Mouse (Mus musculus) layer of hippocampus, adult 11-12 months (tissue): Measurements from ENCODE around the gene Rsph6a.
"Not testable (repeated sequence)": the region's sequence is repeated elsewhere in the genome, so short reads cannot be mapped to it uniquely, and the experiment has no call there.

Experiments
- DNase-seq: peaks from one replicate; pipeline ENCODE4 v3.0.0; 2022; ENCODE audit warnings: low spot score

Rsph6a gene

GRCm38 (mm10) chr7:19046286-19047069 is 8.0 kb upstream of the Rsph6a start:
- DNase-seq = no peak

DNA sequence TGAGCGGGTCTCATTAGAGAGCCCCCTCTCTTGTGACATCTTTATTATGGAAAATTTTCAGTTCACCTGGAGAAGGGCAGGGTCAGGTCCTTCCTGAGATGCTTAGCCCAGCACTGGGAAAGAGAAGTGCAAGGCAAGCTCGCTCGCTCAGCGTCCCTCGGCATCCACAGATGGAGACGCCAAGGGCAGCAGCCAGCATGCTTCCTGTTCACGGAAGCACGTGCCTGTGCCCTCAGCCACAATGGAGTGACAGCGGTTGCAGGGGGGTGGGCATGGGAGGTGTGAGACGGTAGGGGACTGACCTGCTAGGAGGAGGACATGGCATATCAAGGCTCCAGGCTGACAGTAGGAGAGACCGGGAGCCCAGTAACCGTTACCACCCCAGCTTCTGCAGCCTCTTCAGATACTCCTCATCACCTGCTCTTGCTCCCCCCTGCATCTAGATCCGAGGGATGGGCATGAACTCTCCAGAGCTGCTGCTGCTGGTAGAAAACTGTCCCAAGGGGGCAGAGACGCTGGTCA is 6.4 kb upstream of the Rsph6a start:
- no peak for DNase-seq

GRCm38 (mm10) chr7:19049252-19049651 is 5.2 kb upstream of the Rsph6a start:
- DNase-seq = no peak

GRCm38 (mm10) chr7:19050172-19050571 is 4.3 kb upstream of the Rsph6a start:
- no peak for DNase-seq

GRCm38 (mm10) chr7:19051161-19051560 is 3.3 kb upstream of the Rsph6a start:
- DNase-seq = no peak

GRCm38 (mm10) chr7:19052345-19053135 is 1.9 kb upstream of the Rsph6a start:
- peak; percentile 79 for DNase-seq

DNA sequence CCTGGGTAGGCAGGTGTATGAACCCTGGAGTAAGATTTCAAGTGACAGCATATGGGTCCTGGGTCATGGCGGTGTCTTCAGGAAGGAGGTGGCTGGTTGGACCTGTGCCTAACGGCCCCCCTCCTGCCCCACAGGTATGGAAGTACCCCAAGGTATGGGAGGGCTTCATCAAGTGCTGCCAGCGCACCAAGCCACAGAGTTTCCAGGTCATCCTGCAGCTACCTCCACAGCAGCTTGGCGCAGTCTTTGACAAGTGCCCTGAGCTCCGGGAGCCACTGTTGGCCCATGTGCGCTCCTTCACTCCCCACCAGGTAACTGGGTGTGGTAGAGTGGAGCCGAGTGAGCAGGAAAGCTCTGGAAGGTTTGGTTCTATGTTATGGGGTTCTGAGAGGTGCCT is 1.4 kb upstream of the Rsph6a start:
- peak; percentile 49 for DNase-seq

- DNase-seq = no peak
Measured at GRCm38 (mm10) chr7:19054777-19055076, 237 bp downstream of the Rsph6a start.

GRCm38 (mm10) chr7:19055108-19055507 is 618 bp downstream of the Rsph6a start:
- DNase-seq = no peak

DNA sequence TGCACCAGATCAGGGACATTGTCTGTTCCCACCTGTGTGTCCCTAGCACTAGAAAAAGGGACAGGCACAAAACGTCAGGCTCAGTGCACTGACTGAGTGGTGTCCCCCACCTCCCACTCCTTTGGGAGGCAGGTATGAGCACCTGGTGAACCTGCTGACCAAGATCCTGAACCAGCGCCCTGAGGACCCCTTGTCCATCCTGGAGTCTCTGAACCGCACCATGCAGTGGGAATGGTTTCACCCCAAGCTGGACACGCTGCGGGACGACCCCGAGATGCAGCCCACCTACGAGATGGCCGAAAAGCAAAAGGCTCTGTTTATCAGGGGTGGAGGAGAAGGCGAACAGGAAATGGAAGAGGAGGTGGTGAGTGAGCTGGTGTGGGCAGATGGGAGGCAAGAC is 2.9 kb downstream of the Rsph6a start:
- no peak for DNase-seq

- no peak for DNase-seq
Measured at GRCm38 (mm10) chr7:19065896-19066295, 11.4 kb downstream of the Rsph6a start.

GRCm38 (mm10) chr7:19067063-19067462 is 12.6 kb downstream of the Rsph6a start:
- no peak for DNase-seq

GRCm38 (mm10) chr7:19067935-19068334 is 13.4 kb downstream of the Rsph6a start:
- no peak for DNase-seq

- peak; percentile 83 for DNase-seq
Measured at GRCm38 (mm10) chr7:19068707-19069106, 14.2 kb downstream of the Rsph6a start.

DNA sequence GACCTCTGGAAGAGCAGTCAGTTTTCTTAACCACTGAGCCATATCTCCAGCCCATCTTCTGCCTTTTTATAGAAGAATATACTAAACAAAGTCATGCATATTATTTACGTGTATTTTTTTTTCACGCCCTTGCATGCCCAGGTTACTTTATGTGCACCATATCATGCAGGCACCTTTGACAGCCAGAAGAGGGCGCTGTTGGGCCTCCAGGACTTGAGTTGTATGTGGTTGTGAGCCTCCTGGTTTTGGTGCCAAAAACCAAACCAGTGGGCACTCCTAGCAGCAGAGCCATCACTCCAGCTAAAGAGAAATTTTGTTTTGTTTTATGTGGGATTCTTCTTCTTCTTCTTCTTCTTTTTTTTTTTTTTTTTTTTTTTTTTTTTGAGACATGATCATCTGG is 15.0 kb downstream of the Rsph6a start:
- no peak for DNase-seq

GRCm38 (mm10) chr7:19071024-19071423 is 16.5 kb downstream of the Rsph6a start:
- not testable (repeated sequence) for DNase-seq

DNA sequence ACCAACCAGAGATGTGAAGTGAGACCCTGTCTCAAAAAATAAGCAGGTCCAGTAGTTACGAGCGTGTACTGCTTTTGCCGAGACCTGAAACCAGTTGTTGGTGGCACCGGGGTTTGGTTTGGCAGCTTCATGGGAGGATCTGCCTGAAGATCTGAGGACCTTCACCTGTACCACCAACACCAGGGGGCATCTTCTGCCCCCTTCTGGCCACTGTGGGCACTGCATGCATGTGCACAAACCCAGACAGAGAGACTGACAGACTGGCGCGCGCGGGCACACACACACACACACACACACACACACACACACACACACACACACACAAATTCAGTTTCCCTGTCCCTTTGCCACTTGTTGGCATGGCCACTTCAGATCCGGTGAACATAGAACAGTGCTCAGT is 19.0 kb downstream of the Rsph6a start:
- DNase-seq = no peak

DNA sequence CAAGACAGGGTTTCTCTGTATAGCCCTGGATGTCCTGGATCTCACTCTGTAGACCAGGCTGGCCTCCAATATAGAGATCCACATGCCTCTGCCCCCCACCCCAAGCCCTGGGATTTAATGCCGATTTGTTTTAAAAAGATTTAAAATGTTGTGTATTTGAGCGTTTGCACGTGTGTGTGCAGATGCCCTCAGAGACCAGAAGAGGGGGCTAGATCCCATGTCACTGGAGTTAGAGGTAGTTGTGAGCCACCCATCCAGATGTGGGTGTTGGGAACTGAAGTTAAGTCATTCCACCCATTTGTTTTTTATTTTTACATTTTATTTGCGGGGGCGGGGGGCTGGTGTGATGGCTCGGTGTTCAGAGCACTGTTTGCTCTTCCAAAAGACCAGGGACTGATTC is 20.0 kb downstream of the Rsph6a start:
- no peak for DNase-seq

DNA sequence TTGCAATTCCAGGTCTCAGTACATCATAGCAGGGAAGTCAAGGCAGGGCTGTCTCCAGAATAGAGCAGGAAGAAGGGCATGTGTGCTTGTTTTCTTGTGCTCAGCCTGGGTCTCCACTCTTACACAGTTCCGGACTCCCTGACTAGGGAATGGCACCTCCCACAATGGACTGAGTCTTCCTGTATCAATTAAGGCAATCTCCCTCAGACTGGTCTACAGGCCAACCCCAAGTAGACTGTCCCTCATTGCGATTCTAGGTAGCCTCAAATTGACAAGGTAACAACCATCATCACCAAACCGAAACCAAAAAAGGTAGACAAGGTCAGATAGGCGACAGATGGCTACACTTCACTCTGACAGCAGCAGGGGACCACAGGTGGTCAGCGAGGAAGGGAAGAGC is 20.7 kb downstream of the Rsph6a start:
- no peak for DNase-seq

- peak; percentile 97 for DNase-seq
Measured at GRCm38 (mm10) chr7:19075723-19076585, 21.5 kb downstream of the Rsph6a start, which contains the start of gene Dmwd. TSS of gene Dmwd (plus strand) at chr7:19076227.

- DNase-seq = no peak
Measured at GRCm38 (mm10) chr7:19076586-19076991, 22.1 kb downstream of the Rsph6a start.

DNA sequence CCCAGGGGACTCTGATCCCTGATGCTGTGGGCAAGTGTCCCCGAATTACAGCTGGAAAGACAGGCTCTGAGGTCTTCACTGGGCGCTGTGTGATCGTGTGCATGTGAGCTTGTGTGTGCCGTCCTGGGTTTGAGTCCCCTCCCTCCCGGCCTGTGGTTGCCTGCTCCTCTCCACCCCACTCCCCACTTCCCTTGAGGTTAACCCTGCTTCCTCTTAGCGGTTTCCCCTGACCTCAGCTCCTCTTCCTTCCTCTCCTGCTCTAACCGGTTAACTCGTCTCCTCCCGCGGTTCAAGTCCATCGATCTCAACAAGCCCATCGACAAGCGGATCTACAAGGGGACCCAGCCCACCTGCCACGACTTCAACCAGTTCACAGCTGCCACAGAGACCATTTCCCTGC is 23.3 kb downstream of the Rsph6a start:
- DNase-seq = no peak
